In genomic region chr19:28917839-28918238, GRCm38 (mm10) we compare ENCODE assay signal across 33 mouse cellular contexts. TPM values are rescaled to one million over a fixed set of nuclear protein-coding genes. Genes with fewer than 3 reads are reported as not detected.
DNase-seq lines count a peak whose midpoint lies in the region; ATAC-seq and TF ChIP-seq lines count a peak whose summit lies in the region.
"Had no signal": no experiment of that assay in that cellular context is flagged by ENCODE, and none has a peak within 500 bp of the region (broad histone marks: within the 10 kb centered on the region; RNA-seq: fewer than 3 reads in every experiment).

No protein-coding gene starts in this region.

- H3K36me3 ChIP-seq in heart, adult 2 months (ENCODE audit: control insufficient read depth, insufficient read depth, low read length): peaks cover 3% of the 10 kb centered on the region
- H3K36me3 ChIP-seq: embryonic facial prominence, embryonic 10.5 days; embryonic facial prominence, embryonic 15.5 days; forebrain, embryonic 12.5 days; heart, embryonic 15.5 days; limb, embryonic 10.5 days; limb, embryonic 15.5 days; midbrain, embryonic 10.5 days; neural tube, embryonic 12.5 days had no signal

- WGBS in heart, adult 2 months: 59% methylated on average over 5 of the region's 5 CpGs

- no peak overlapping the region for H3K4me3 ChIP-seq in heart, adult 2 months
- H3K4me3 ChIP-seq: embryonic facial prominence, embryonic 10.5 days; embryonic facial prominence, embryonic 15.5 days; forebrain, embryonic 12.5 days; heart, embryonic 15.5 days; limb, embryonic 10.5 days; limb, embryonic 15.5 days; midbrain, embryonic 10.5 days; myocyte; neural tube, embryonic 12.5 days had no signal

- peaks cover 5% of the 10 kb centered on the region; the same call in 1 of the 2 replicates for H3K4me1 ChIP-seq in heart, adult 2 months (ENCODE audit: control insufficient read depth, insufficient read depth, low read length)
- H3K4me1 ChIP-seq: embryonic facial prominence, embryonic 15.5 days; forebrain, embryonic 12.5 days; heart, embryonic 15.5 days; neural tube, embryonic 12.5 days had no signal

- peak in 1 of 2 experiments; percentile 6 for DNase-seq in heart, adult 2 months
- DNase-seq in heart, postnatal 36 days: no peak
- DNase-seq in kidney, adult 9 months: peak; percentile 37
- DNase-seq in kidney, adult 18-20 months: no peak
- peak; percentile 73 for DNase-seq in 416B (ENCODE audit: low read depth)
- DNase-seq in cerebellum, postnatal 14 days: no peak
- DNase-seq in cerebellum, adult 18-20 months: no peak
- DNase-seq: adrenal gland, postnatal 25 days; cerebellum, adult 2 months; cerebellum, postnatal 25 days; forebrain, postnatal 0 days; gastrocnemius, postnatal 10 days; kidney, postnatal 10 days; layer of hippocampus, adult 9-11 months; lung, adult 2 months; lung, postnatal 10 days; right cerebral cortex, postnatal 14 days; spleen, adult 18-20 months; thymus, postnatal 14 days had no signal

- no peaks in the 10 kb centered on the region for H3K27me3 ChIP-seq in heart, adult 2 months (ENCODE audit: control insufficient read depth, insufficient read depth, low read length)
- H3K27me3 ChIP-seq: embryonic facial prominence, embryonic 15.5 days; forebrain, embryonic 12.5 days; heart, embryonic 15.5 days; limb, embryonic 15.5 days; neural tube, embryonic 12.5 days had no signal

- intact Hi-C loops in heart, adult 2 months (cut with DNase I): no loop called here
- intact Hi-C loops in heart, postnatal 36 days (cut with DNase I): no loop called here

- no peak overlapping the region for H3K9ac ChIP-seq in heart, adult 2 months (ENCODE audit: low read depth, low read length)
- H3K9ac ChIP-seq: embryonic facial prominence, embryonic 15.5 days; forebrain, embryonic 12.5 days; forebrain, postnatal 0 days; heart, embryonic 15.5 days; hindbrain, embryonic 14.5 days; limb, embryonic 15.5 days; neural tube, embryonic 12.5 days had no signal

- no peak for TF ChIP-seq CTCF in heart, adult 2 months (IDR thresholded peaks at IDR 0.05)

- no peaks in the 10 kb centered on the region for H3K79me2 ChIP-seq in heart, adult 2 months (replicated peaks; ENCODE audit: control insufficient read depth, insufficient read depth, low read length)

- peak; percentile 67 for ATAC-seq in megakaryocyte, adult 5-6 weeks (ENCODE audit: poor library complexity, severe bottlenecking)
- ATAC-seq: forebrain, postnatal 0 days; intestine, postnatal 0 days had no signal

- no peak for TF ChIP-seq EP300 in heart, adult 2 months (IDR thresholded peaks at IDR 0.05; ENCODE audit: insufficient read depth, low read depth, low read length)

- TF ChIP-seq POLR2A in heart, adult 2 months (IDR thresholded peaks at IDR 0.05; ENCODE audit: insufficient read depth, low read depth, low read length): no peak

- H3K27ac ChIP-seq in heart, adult 2 months: peak overlapping the region; percentile 0; the same call in 1 of the 2 replicates
- H3K27ac ChIP-seq: embryonic facial prominence, embryonic 10.5 days; embryonic facial prominence, embryonic 15.5 days; forebrain, embryonic 12.5 days; heart, embryonic 15.5 days; hindbrain, embryonic 14.5 days; limb, embryonic 10.5 days; limb, embryonic 15.5 days; macrophage; midbrain, embryonic 10.5 days; neural tube, embryonic 12.5 days had no signal

RNA-seq across cellular contexts. Expression of gene Plpp6, which starts 45.9 kb away (rescaled TPM):
- total RNA-seq in heart, adult 2 months (2021): 1 to 10 TPM; 6.6 to 7.4 TPM
- polyA plus RNA-seq in heart, adult 2 months (2012; rRNA removed): 4.9 and 6.6 TPM in 2 replicates
- total RNA-seq in heart, postnatal 36 days (2021): 1 to 10 TPM; 6.2 to 7.2 TPM
- total RNA-seq in megakaryocyte, adult 5-6 weeks (2015): 15.6 and 16.1 TPM in 2 replicates
- 6.7 and 7.2 TPM in 2 replicates for total RNA-seq in megakaryocyte, adult 5-6 weeks (2017)

RNA-seq across cellular contexts. Expression of gene 4430402I18Rik, which starts 49.8 kb away (rescaled TPM):
- total RNA-seq in heart, adult 2 months (2021): 10 to 100 TPM; 22.6 to 27.0 TPM
- 16.8 and 20.6 TPM in 2 replicates for polyA plus RNA-seq in heart, adult 2 months (2012; rRNA removed)
- total RNA-seq in heart, postnatal 36 days (2021): 10 to 100 TPM; 22.9 to 25.9 TPM
- 0.11 TPM in 1 of 2 replicates, not detected in the other for total RNA-seq in megakaryocyte, adult 5-6 weeks (2015)
- total RNA-seq in megakaryocyte, adult 5-6 weeks (2017): 0.11 TPM in 1 of 2 replicates, not detected in the other
- total RNA-seq: hematopoietic stem cell, adult 5-6 weeks had no signal
- polyA plus RNA-seq: limb, embryonic 10.5 days had no signal

Comparison
In these comparisons a context has a peak if more than half of its experiments do, and no peak if none do; other contexts are left out.
1. DNase-seq: peak in kidney, adult 9 months (single experiment) and 416B (single experiment); none in heart, postnatal 36 days (0 of 2), kidney, adult 18-20 months (single experiment), cerebellum, postnatal 14 days (0 of 2) and cerebellum, adult 18-20 months (0 of 2).
2. RNA of gene 4430402I18Rik, which starts 49.8 kb away (total RNA-seq): 22.6 to 27.0 TPM in heart, adult 2 months and 22.9 to 25.9 TPM in heart, postnatal 36 days; 0.11 TPM in megakaryocyte, adult 5-6 weeks; every median in the first group is over 10 times any median in the second.